Mouse (Mus musculus) heart, postnatal 14 days (tissue): ENCODE data around the gene Tmf1. TPM values are rescaled to one million over a fixed set of nuclear protein-coding genes. Genes with fewer than 3 reads are reported as not detected.
A peak's percentile ranks its signal among the peaks of the same experiment; 100 is the strongest.

Experiments used
- DNase-seq, 2 experiments: peaks; one replicate each; pipeline ENCODE4 v3.0.0; 2021 to 2022
- intact Hi-C: fragments of 180-260 bp; cut with DNase I; formaldehyde crosslinking; loops from one replicate; pipeline ENCODE4 v1.15.1; 2025
- total RNA-seq, 2 experiments: library from RNA; stranded (reverse); gene quantifications; 2 replicates each; pipeline ENCODE4 v1.2.3; 2021

Tmf1 gene
- total RNA-seq, 2 experiments from 2014 or later, result 32.1 to 34.7 TPM

DNA sequence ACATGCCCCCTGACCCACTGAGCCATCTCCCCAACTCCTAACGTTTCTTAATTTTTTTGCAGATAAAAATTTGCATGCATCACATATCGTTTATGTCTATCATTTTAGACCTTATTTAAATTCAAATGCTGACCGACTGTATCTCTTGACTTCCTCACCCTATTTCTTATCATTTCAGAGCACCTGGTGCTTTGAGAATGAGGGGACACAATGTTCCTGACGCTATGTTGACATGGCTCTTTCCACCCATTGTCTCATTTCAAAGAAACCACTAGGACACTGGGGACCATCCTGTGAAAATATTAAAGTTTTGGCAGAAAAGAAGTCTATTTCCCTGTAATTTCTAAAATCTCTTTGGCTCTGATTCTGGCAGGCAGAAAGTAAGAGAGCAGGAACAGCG is 62.0 kb downstream of the Tmf1 start:
- intact Hi-C loops, result no loop called here
- DNase-seq, result no peak

DNA sequence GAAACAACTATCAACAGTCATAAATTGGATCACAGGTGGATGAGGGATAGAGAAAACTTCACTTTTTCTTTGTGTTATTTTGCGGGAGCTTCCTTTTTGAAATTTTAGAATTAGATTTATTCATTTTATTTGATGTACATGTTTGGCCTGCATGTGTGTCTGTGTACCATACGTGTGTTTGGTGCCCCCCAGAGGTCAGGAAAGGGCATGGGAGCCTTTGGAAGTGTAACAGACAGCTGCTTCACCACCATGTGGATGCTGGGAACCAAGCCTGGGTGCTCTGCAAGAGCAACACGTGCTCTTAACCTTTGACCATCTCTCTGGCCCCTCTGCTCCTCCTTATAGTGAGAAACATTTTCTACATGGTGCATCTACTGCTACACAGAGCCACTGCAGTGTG is 64.1 kb downstream of the Tmf1 start:
- intact Hi-C loops, result no loop called here
- DNase-seq, result no peak

DNA sequence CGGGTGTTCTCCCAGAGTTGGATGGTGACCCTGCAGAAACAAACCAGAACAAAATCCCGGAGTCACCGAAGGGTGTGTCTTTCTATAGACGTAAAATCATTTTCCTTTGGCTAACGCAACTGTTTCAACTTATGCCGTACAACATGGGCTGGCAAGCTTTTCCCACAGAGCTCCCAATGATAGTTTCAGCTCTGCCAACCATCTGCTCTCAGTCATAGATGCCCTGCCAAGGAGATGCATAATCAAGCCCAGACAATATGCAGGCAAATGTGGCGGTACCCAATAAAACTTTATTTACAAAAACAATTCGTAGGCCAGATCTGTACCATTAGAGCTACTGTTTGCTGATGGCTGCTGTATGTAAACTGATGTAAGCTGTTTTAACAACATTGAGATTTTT is 66.7 kb downstream of the Tmf1 start:
- intact Hi-C loops, result no loop called here
- DNase-seq, result no peak

DNA sequence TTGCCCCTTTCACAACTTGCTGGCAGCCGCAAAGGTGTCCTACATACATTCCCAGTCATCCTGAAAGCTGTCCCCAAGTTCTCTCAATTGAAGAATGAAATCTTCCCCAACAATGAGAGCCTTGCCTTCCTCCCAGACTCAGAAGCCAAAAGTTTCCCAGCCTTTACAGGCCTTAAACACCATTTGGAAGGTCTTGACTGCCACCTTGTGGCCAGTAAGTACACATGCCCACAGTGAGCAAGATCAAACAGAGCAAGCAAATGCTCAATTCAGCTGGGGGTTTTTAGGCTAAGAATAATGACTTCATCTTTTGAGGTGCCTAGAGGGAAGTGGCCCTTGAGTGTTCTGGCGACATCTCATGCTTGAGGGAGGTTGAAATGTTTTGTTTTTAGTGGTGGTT is 72.1 kb downstream of the Tmf1 start:
- intact Hi-C loops, result loop anchor here (2.0 kb wide), 1 partner anchor 80 kb away; no protein-coding TSS in a partner anchor
- DNase-seq, result peak; percentile 39 to 66

DNA sequence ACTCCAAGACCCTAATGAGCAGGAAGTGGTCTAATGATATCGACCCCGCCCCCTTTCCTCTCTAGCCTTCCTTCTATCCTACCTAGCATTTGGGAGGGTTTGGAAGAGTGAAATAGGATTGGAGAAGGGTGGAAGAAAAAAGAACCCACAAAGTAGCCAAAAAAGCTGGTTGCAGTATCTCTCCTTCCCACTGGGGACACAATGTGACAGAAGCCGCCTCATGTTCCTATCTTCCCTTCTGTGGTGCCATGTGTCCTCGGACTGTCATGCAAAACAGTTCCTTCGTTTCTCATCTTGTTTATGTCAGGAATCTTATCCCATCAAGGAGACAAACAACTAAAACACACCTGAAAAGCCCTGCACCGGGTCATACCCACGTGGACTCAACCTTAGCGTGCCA is 72.8 kb downstream of the Tmf1 start:
- intact Hi-C loops, result loop anchor here (2.0 kb wide), 1 partner anchor 79 kb away; no protein-coding TSS in a partner anchor
- DNase-seq, result no peak

- intact Hi-C loops, result no loop called here
- DNase-seq, result peak in 1 of 2 experiments; percentile 5
Observed at GRCm38 (mm10) chr6:97104264-97104852, 74.6 kb downstream of the Tmf1 start.

Other genes starting within 250 kb of the Tmf1 start
- not detected for gene Fam19a4, start 118.7 kb downstream of the Tmf1 start, total RNA-seq
- gene Eogt, start 29.9 kb downstream of the Tmf1 start, total RNA-seq, result 10 to 100 TPM; 15.7 to 16.6 TPM
- gene Uba3, start 26.5 kb upstream of the Tmf1 start, total RNA-seq, result 10 to 100 TPM; 66.9 to 71.9 TPM
- gene Arl6ip5, start 31.6 kb upstream of the Tmf1 start, total RNA-seq, result 100 to 1,000 TPM; 103 to 110 TPM
- 10 to 100 TPM; 50.2 to 55.6 TPM for gene Lmod3, start 73.6 kb upstream of the Tmf1 start, total RNA-seq